Mouse (Mus musculus) gonadal fat pad, adult 2 months (tissue): ENCODE measurements at regions not wholly inside any gene's neighbourhood (a gene's known extent, or its start where the extent isn't known, plus 50 kb on each side); places are given as distances from the start of the nearest gene placed in this dataset.

Source experiments
- DNase-seq: peaks from one replicate; pipeline ENCODE4 v3.0.0-alpha.2; 2012; ENCODE audit warnings: low read depth

- DNase-seq, result no peak
These were observed 255.9 kb downstream of the Prdm2 start for GRCm38 (mm10) chr4:142956832-142957429.

GRCm38 (mm10) chr4:142956376-142956775 lies 256.4 kb downstream of the Prdm2 start:
- no peak for DNase-seq

- no peak for DNase-seq
These were observed 259.1 kb downstream of the Prdm2 start for GRCm38 (mm10) chr4:142953724-142954123.

GRCm38 (mm10) chr4:142952879-142953278 lies 259.9 kb downstream of the Prdm2 start:
- no peak for DNase-seq

GRCm38 (mm10) chr4:142947673-142948072 lies 265.1 kb downstream of the Prdm2 start:
- no peak for DNase-seq

- DNase-seq, result no peak
These were observed 279.2 kb downstream of the Prdm2 start for GRCm38 (mm10) chr4:142933627-142934026.

GRCm38 (mm10) chr4:142929245-142929644 lies 283.6 kb downstream of the Prdm2 start:
- DNase-seq, result no peak

- DNase-seq, result no peak
These were observed 285.3 kb downstream of the Prdm2 start for GRCm38 (mm10) chr4:142927328-142928108.

- DNase-seq, result no peak
These were observed 287.7 kb downstream of the Prdm2 start for GRCm38 (mm10) chr4:142925111-142925510.

GRCm38 (mm10) chr4:142909355-142909947 lies 303.3 kb downstream of the Prdm2 start:
- DNase-seq, result no peak

GRCm38 (mm10) chr4:142908782-142909181 lies 304.0 kb downstream of the Prdm2 start:
- DNase-seq, result no peak

- DNase-seq, result no peak
These were observed 309.3 kb downstream of the Prdm2 start for GRCm38 (mm10) chr4:142903356-142904032.

- no peak for DNase-seq
These were observed 312.0 kb downstream of the Prdm2 start for GRCm38 (mm10) chr4:142900792-142901191.

- DNase-seq, result no peak
These were observed 313.8 kb downstream of the Prdm2 start for GRCm38 (mm10) chr4:142898994-142899393.

- DNase-seq, result no peak
These were observed 322.1 kb downstream of the Prdm2 start for GRCm38 (mm10) chr4:142890711-142891110.

GRCm38 (mm10) chr4:142888891-142889290 lies 323.9 kb downstream of the Prdm2 start:
- no peak for DNase-seq

GRCm38 (mm10) chr4:142887876-142888275 lies 324.9 kb downstream of the Prdm2 start:
- DNase-seq, result no peak

GRCm38 (mm10) chr4:142880323-142880759 lies 332.5 kb downstream of the Prdm2 start:
- no peak for DNase-seq

GRCm38 (mm10) chr4:142876151-142876550 lies 336.6 kb downstream of the Prdm2 start:
- DNase-seq, result no peak

- DNase-seq, result no peak
These were observed 337.7 kb downstream of the Prdm2 start for GRCm38 (mm10) chr4:142875105-142875504.

- no peak for DNase-seq
These were observed 346.5 kb downstream of the Prdm2 start for GRCm38 (mm10) chr4:142866341-142866740.

- no peak for DNase-seq
These were observed 347.2 kb downstream of the Prdm2 start for GRCm38 (mm10) chr4:142865593-142865992.
